Mouse (Mus musculus): Measurements from ENCODE around the gene Hlf.
A peak's percentile ranks its signal among the peaks of the same experiment; 100 is the strongest.

The Hlf gene

GRCm38 (mm10) chr11:90340836-90341235, 49.9 kb downstream of the Hlf start:
- no peak for DNase-seq (ENCODE audit: low read depth)

- DNase-seq (ENCODE audit: low read depth): peak; percentile 3
These were observed 55.9 kb downstream of the Hlf start for GRCm38 (mm10) chr11:90334816-90335215.

GRCm38 (mm10) chr11:90332737-90333136, 58.0 kb downstream of the Hlf start:
- DNase-seq (ENCODE audit: low read depth): no peak

- no peak for DNase-seq (ENCODE audit: low read depth)
These were observed 60.4 kb downstream of the Hlf start for GRCm38 (mm10) chr11:90330202-90330694.

- no peak for DNase-seq (ENCODE audit: low read depth)
These were observed 63.9 kb downstream of the Hlf start for GRCm38 (mm10) chr11:90326836-90327235.

GRCm38 (mm10) chr11:90326146-90326545, 64.5 kb downstream of the Hlf start:
- no peak for DNase-seq (ENCODE audit: low read depth)

GRCm38 (mm10) chr11:90324597-90324996, 66.1 kb downstream of the Hlf start:
- DNase-seq (ENCODE audit: low read depth): no peak

GRCm38 (mm10) chr11:90320922-90321321, 69.8 kb downstream of the Hlf start:
- DNase-seq (ENCODE audit: low read depth): no peak

GRCm38 (mm10) chr11:90317482-90317881, 73.2 kb downstream of the Hlf start:
- peak; percentile 68 for DNase-seq (ENCODE audit: low read depth)

- DNase-seq (ENCODE audit: low read depth): no peak
These were observed 76.1 kb downstream of the Hlf start for GRCm38 (mm10) chr11:90314606-90315005.

- peak; percentile 61 for DNase-seq (ENCODE audit: low read depth)
These were observed 83.7 kb downstream of the Hlf start for GRCm38 (mm10) chr11:90306993-90307392.

- no peak for DNase-seq (ENCODE audit: low read depth)
These were observed 84.6 kb downstream of the Hlf start for GRCm38 (mm10) chr11:90306067-90306466.

- DNase-seq (ENCODE audit: low read depth): peak; percentile 86
These were observed 96.1 kb downstream of the Hlf start for GRCm38 (mm10) chr11:90294622-90295021.

GRCm38 (mm10) chr11:90292766-90293165, 97.9 kb downstream of the Hlf start:
- no peak for DNase-seq (ENCODE audit: low read depth)

GRCm38 (mm10) chr11:90291156-90291555, 99.5 kb downstream of the Hlf start:
- DNase-seq (ENCODE audit: low read depth): no peak

- peak; percentile 91 for DNase-seq (ENCODE audit: low read depth)
These were observed 104.0 kb downstream of the Hlf start for GRCm38 (mm10) chr11:90286550-90287154.

Data from 416B (cell line).